Mouse (Mus musculus) E14TG2a.4 (cell line): ENCODE data around the gene Necab3.
A peak's percentile ranks its signal among the peaks of the same experiment; 100 is the strongest.

Source experiments
- H3K27me3 ChIP-seq: 2 replicates; pipeline ENCODE4 v1.6.1; 2014; ENCODE audit warnings: low read length, control low read depth; ENCODE audit not compliant: insufficient read depth
- H3K36me3 ChIP-seq: 2 replicates; pipeline ENCODE4 v1.6.1; 2014; ENCODE audit warnings: low read length, control low read depth; ENCODE audit not compliant: insufficient read depth
- H3K4me1 ChIP-seq: replicated peaks from 2 replicates; pipeline ENCODE4 v1.6.1; 2014; ENCODE audit warnings: low read depth, low read length, control low read depth
- H3K4me3 ChIP-seq: replicated peaks from 2 replicates; pipeline ENCODE4 v1.5.1; 2014; ENCODE audit warnings: mild to moderate bottlenecking, low read length
- H3K9me3 ChIP-seq: 2 replicates; pipeline ENCODE4 v1.6.1; 2014; ENCODE audit warnings: low read length, control low read depth
- CTCF ChIP-seq: conservative IDR thresholded peaks from 2 replicates; pipeline ENCODE4 v1.5.1; 2014; ENCODE audit warnings: low read length
- NANOG ChIP-seq: IDR thresholded peaks from 2 replicates; pipeline ENCODE4 v1.6.1; 2014; ENCODE audit warnings: borderline replicate concordance, low read length, mixed read lengths
- POU5F1 ChIP-seq: IDR thresholded peaks from 2 replicates; pipeline ENCODE4 v1.6.1; 2014; ENCODE audit warnings: low read length, borderline replicate concordance

Necab3 gene

DNA sequence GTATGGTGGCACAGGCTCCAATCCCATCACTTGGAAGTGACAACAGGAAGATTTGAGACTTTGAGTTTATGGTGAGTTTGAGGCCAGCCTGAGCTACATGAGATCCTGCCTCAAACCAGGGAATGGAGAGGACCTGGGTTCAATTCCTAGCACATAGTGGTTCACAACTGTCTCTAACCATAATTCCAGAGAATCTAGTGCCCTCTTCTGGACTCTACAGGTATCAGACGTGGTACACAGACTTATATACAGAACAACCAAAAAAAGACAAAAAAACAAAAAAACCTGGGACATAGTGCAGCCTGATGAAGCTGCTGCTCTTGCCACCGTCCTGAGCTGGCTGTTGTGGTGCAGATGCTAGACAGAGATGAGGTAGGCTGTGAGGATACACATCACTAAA, 17.1 kb downstream of the Necab3 start:
- no peaks in the 10 kb centered on the region for H3K9me3 ChIP-seq
- H3K4me3 ChIP-seq, result no peak overlapping the region
- TF ChIP-seq NANOG (no peak), CTCF (peak; percentile 35)
- H3K4me1 ChIP-seq, result peaks cover 31% of the 10 kb centered on the region
- H3K36me3 ChIP-seq, result peaks cover 95% of the 10 kb centered on the region
- no peaks in the 10 kb centered on the region for H3K27me3 ChIP-seq

DNA sequence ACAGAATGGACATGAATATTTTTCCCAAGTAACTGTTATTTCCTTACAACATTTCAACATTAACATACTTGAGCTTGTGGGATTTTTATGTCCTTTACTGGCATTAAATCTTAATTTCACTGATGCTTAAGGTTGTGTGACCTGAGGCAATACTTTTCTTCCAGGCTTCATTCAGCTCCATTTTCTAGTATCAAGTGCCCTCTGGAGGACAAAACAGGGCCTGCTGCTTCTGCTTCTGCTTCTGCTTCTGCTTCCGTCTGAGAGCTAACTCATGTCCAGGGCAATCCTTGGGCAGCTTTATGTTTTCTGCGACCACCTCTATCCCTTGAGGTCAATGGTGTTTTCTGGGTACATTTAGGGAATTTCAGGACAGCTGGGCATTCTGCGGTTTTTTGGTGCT, 19.0 kb downstream of the Necab3 start:
- peaks cover 38% of the 10 kb centered on the region for H3K4me1 ChIP-seq
- H3K36me3 ChIP-seq, result peaks cover 95% of the 10 kb centered on the region
- H3K9me3 ChIP-seq, result no peaks in the 10 kb centered on the region
- TF ChIP-seq CTCF, result peak; percentile 51
- no peak for TF ChIP-seq POU5F1
- H3K4me3 ChIP-seq, result no peak overlapping the region
- H3K27me3 ChIP-seq, result no peaks in the 10 kb centered on the region

DNA sequence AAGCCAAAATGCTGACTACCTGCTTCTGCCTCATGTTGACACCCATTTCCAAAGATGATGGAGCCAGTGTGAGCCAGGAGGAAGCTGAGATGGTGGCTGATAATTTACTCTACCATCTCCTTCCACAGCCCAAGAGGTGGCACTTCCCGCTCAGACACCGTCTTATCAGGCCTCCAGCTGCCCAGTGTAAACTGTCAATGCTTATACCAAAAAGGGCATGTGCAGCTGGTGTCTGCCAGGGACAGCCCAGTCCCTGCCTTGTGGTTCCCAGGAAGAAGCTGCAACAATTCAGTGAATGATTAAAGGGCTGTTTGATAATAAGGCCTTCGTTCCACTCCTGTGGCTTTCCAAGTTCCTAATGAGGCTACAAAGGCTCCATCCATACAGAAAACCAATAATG, 20.0 kb downstream of the Necab3 start:
- peaks cover 95% of the 10 kb centered on the region for H3K36me3 ChIP-seq
- TF ChIP-seq NANOG (no peak), CTCF (no peak), POU5F1 (no peak)
- H3K9me3 ChIP-seq, result no peaks in the 10 kb centered on the region
- no peaks in the 10 kb centered on the region for H3K27me3 ChIP-seq
- peaks cover 47% of the 10 kb centered on the region for H3K4me1 ChIP-seq
- H3K4me3 ChIP-seq, result no peak overlapping the region

DNA sequence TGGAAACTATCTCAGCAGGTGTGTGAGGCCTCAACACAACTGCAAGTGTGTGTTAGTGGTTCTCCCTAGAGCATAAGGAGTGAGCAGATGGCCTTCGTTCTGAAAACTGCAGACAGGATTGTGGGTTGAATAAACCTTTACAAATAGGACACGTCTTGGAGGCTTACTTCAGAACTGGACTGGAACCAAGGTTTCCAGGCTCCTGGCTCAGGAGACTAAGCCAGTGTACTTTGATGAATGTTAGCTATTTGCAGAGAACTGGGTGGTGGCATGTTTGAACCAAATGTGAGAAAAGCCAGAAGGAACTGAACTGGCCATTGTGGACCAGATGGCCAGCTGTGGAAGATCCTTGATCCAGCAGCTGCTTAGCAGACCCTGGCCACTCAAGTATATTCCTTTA, 20.4 kb downstream of the Necab3 start:
- no peak overlapping the region for H3K4me3 ChIP-seq
- H3K4me1 ChIP-seq, result peaks cover 51% of the 10 kb centered on the region
- no peaks in the 10 kb centered on the region for H3K27me3 ChIP-seq
- TF ChIP-seq NANOG, result no peak
- no peak for TF ChIP-seq POU5F1
- TF ChIP-seq CTCF, result no peak
- H3K9me3 ChIP-seq, result no peaks in the 10 kb centered on the region
- H3K36me3 ChIP-seq, result peaks cover 97% of the 10 kb centered on the region

DNA sequence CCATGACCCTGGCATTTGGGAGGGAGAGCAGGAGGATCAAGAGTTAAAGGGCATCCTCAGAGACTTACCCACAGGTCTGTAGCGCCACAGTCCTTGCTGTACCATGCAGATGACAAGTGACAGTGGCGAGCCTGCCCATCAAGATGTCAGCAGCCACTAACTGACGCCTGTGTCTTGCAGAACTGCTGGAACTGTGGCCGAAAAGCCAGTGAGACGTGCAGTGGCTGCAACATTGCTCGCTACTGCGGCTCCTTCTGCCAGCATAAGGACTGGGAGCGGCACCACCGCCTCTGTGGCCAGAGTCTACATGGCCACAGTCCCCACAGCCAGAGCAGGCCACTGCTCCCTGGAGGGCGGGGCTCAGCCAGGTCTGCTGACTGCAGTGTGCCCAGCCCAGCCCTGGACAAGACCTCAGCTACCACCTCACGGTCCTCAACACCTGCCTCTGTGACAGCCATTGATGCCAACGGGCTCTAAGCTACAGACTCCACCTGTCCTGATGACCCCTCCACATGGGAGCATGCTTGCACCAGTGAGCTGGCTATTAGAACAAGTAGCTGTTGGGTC, 23.9 kb downstream of the Necab3 start:
- 0 out of 2 replicates have a peak overlapping the region, but pooled peaks have one; percentile 26 for H3K4me3 ChIP-seq
- TF ChIP-seq CTCF (no peak), NANOG (no peak)
- H3K9me3 ChIP-seq, result no peaks in the 10 kb centered on the region
- H3K36me3 ChIP-seq, result peaks cover 97% of the 10 kb centered on the region
- no peaks in the 10 kb centered on the region for H3K27me3 ChIP-seq
- H3K4me1 ChIP-seq, result peaks cover 79% of the 10 kb centered on the region

DNA sequence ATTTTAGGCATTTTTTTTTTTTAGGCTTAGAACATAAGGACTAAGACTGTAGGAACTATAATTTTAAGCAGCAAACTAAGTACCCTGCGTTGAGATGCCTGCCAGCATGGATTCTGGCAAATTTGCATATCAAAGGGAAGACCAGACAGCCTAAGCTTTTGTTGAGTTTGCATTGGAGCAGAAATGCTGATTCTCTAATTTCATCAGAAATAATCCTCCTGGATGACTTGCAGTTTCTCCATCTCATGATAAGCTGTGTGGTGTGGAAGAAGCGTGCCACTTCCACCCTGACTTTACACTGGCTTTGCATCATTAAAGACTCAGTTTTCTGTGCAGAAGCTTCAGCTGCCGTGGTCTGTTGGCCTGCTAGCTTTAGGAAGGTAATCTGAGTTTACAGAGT, 25.8 kb downstream of the Necab3 start:
- peak; percentile 88 for TF ChIP-seq POU5F1
- TF ChIP-seq CTCF, result no peak
- no peak for TF ChIP-seq NANOG
- Histone ChIP-seq H3K27me3 (no peaks in the 10 kb centered on the region), H3K4me3 (no peak overlapping the region), H3K9me3 (no peaks in the 10 kb centered on the region), H3K4me1 (peaks cover 65% of the 10 kb centered on the region), H3K36me3 (peaks cover 97% of the 10 kb centered on the region)

DNA sequence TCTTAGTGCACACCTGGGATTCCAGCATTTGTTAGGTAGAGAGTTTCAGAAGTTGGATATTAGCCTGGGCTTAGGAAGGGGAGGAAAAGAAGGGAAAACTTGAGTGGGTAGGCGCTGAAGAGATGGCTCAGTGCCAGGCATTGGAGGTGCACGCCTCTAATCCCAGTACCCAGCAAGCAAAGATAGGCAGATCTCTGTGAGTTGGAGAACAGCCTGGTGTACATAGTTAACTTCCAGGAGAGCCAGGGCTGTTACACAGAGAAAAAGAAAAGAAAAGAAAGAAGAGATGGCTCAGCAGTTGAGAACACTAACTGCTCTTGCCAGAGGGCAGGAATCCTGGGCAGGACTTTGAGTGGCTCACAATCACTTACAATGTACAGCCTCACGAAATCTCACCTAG, 32.2 kb downstream of the Necab3 start:
- H3K9me3 ChIP-seq, result no peaks in the 10 kb centered on the region
- no peak for TF ChIP-seq NANOG
- TF ChIP-seq POU5F1, result no peak
- TF ChIP-seq CTCF, result no peak
- H3K4me3 ChIP-seq, result no peak overlapping the region
- peaks cover 97% of the 10 kb centered on the region for H3K36me3 ChIP-seq
- no peaks in the 10 kb centered on the region for H3K27me3 ChIP-seq
- H3K4me1 ChIP-seq, result peaks cover 22% of the 10 kb centered on the region

DNA sequence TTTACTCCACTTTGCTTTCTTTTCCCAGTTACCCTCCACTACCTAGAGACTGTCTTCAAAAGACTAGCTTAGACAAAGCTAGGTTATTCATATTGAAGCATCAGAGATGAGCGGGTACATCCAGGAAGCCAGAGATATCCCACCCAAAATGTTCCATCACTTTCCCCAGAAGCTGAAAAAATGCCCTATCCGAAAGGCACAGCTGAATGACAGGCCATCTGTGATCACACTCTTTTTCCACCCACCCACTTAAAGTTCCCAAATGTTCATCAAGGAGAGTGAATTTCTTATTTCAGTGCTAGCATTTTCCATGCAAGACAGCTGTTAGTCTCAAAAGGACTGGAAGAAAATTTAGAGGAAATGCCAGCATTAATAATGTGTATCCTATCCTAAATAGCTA, 33.4 kb downstream of the Necab3 start:
- no peaks in the 10 kb centered on the region for H3K27me3 ChIP-seq
- peaks cover 97% of the 10 kb centered on the region for H3K36me3 ChIP-seq

DNA sequence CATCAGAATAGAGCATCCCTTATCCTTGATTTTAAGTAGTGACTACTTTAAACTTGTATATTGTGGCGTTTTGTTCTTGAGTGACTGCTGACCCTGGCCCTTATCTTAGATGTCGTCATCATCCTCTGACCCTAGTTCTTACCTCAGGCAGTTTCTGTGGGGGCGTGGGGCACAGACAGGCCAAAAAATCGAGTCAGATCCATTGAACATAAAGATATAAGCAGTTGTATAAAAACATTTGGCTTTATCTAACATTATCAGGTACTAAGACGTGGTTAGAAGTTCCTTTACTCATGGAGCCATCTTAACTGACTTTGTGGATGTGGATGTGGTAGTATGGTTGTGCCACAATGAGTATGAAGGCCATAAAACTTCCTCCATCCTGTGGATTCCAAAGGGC, 36.4 kb downstream of the Necab3 start:
- no peak overlapping the region for H3K4me3 ChIP-seq
- 0 out of 2 replicates have a peak, but pooled peaks cover 3% of the 10 kb centered on the region for H3K4me1 ChIP-seq
- TF ChIP-seq POU5F1, result no peak
- TF ChIP-seq CTCF, result no peak
- no peak for TF ChIP-seq NANOG
- H3K9me3 ChIP-seq, result no peaks in the 10 kb centered on the region
- peaks cover 97% of the 10 kb centered on the region for H3K36me3 ChIP-seq
- no peaks in the 10 kb centered on the region for H3K27me3 ChIP-seq

More for the DNA sequence above, 33.4 kb downstream of the Necab3 start:
- H3K4me1 ChIP-seq, result peaks cover 9% of the 10 kb centered on the region
- H3K4me3 ChIP-seq, result no peak overlapping the region
- no peak for TF ChIP-seq POU5F1
- no peaks in the 10 kb centered on the region for H3K9me3 ChIP-seq
